Mouse (Mus musculus): ENCODE results near the gene Umodl1.

The Umodl1 gene

GRCm38 (mm10) chr17:31036168-31036876 is 81.9 kb downstream of the Umodl1 start:
- CTCF ChIA-PET = interaction anchor here (1.0 kb wide), 1 partner anchor 24 kb away, joined by 8 read pairs; no protein-coding TSS in a partner anchor

GRCm38 (mm10) chr17:31037331-31037730 is 82.9 kb downstream of the Umodl1 start:
- CTCF ChIA-PET = interaction anchor here (0.6 kb wide), 1 partner anchor 37 kb away, joined by 3 read pairs; no protein-coding TSS in a partner anchor

- CTCF ChIA-PET = no interaction called here
Measured at GRCm38 (mm10) chr17:31038381-31038780, 83.9 kb downstream of the Umodl1 start.

GRCm38 (mm10) chr17:31039626-31040025 is 85.2 kb downstream of the Umodl1 start:
- CTCF ChIA-PET = no interaction called here

GRCm38 (mm10) chr17:31040421-31040820 is 86.0 kb downstream of the Umodl1 start:
- CTCF ChIA-PET = no interaction called here

- CTCF ChIA-PET = no interaction called here
Measured at GRCm38 (mm10) chr17:31042751-31043150, 88.3 kb downstream of the Umodl1 start.

- CTCF ChIA-PET = interaction anchor here (0.6 to 1.1 kb wide), 3 partner anchors 26 to 362 kb away, joined by 3 to 5 read pairs (median 5); no protein-coding TSS in a partner anchor
Measured at GRCm38 (mm10) chr17:31057151-31057890, 102.9 kb downstream of the Umodl1 start, which contains the start of gene Abcg1. TSS of gene Abcg1 (plus strand) at chr17:31057675.

- CTCF ChIA-PET = interaction anchor here (0.6 to 1.3 kb wide), 7 partner anchors 10 to 976 kb away, joined by 3 to 5 read pairs (median 3); no protein-coding TSS in a partner anchor
Measured at GRCm38 (mm10) chr17:31057891-31058744, 103.7 kb downstream of the Umodl1 start.

GRCm38 (mm10) chr17:31058745-31059085 is 104.3 kb downstream of the Umodl1 start:
- CTCF ChIA-PET = interaction anchor here (0.7 to 1.3 kb wide), 4 partner anchors 10 to 977 kb away, joined by 3 to 4 read pairs (median 3); no protein-coding TSS in a partner anchor

GRCm38 (mm10) chr17:31060196-31060587 is 105.8 kb downstream of the Umodl1 start:
- CTCF ChIA-PET = interaction anchor here (0.7 kb wide), 1 partner anchor 59 kb away, joined by 3 read pairs; no protein-coding TSS in a partner anchor

Measured in spleen, embryonic (tissue).